Mouse (Mus musculus) bone marrow macrophage, adult 2 months (primary cell): ENCODE results near the gene Ctnna2.

Experiments
- CTCF ChIP-seq: IDR thresholded peaks from 2 replicates; pipeline ENCODE4 v1.5.1; 2012; ENCODE audit warnings: low read depth, mild to moderate bottlenecking, low read length, moderate library complexity
- POLR2A ChIP-seq: IDR thresholded peaks from 2 replicates; pipeline ENCODE4 v1.6.1; 2012; ENCODE audit warnings: mild to moderate bottlenecking, low read depth, low read length, borderline replicate concordance

- no peak for TF ChIP-seq POLR2A
- TF ChIP-seq CTCF: no peak
Observed at GRCm38 (mm10) chr6:77413530-77413929, 566.0 kb downstream of the Ctnna2 start.
